Mouse (Mus musculus) left cerebral cortex, postnatal 10 days (tissue): ENCODE data around the gene Chmp6. TPM values are rescaled to one million over a fixed set of nuclear protein-coding genes. Genes with fewer than 3 reads are reported as not detected.

Source experiments
- total RNA-seq, 2 experiments: library from RNA; stranded (reverse); gene quantifications; 2 replicates each; pipeline ENCODE4 v1.2.3; 2021

Chmp6 gene
- total RNA-seq, 2 experiments from 2014 or later: 43.0 to 46.9 TPM

Other genes with a start within 250 kb of the Chmp6 start
- 100 to 1,000 TPM; 116 to 122 TPM for gene Baiap2, start 29.3 kb downstream of the Chmp6 start, total RNA-seq
- 100 to 1,000 TPM; 136 to 153 TPM for gene Aatk, start 133.7 kb downstream of the Chmp6 start, total RNA-seq
- 10 to 100 TPM; 37.1 to 38.2 TPM for gene Cep131, start 173.4 kb downstream of the Chmp6 start, total RNA-seq
- gene Tepsin, start 185.3 kb downstream of the Chmp6 start, total RNA-seq: 10 to 100 TPM; 17.5 to 21.4 TPM
- gene Ndufaf8, start 185.5 kb downstream of the Chmp6 start, total RNA-seq: 10 to 100 TPM; 28.6 to 32.9 TPM
- gene Slc38a10, start 237.9 kb downstream of the Chmp6 start, total RNA-seq: 100 to 1,000 TPM; 107 to 118 TPM